Mouse (Mus musculus) T-helper 2 cell (primary cell): Measurements from ENCODE around the gene Mipep.

Experiments
- in situ Hi-C: fragments of 300-600 bp; cut with MboI, MseI; formaldehyde crosslinking; loops from one replicate; pipeline ENCODE4 v1.15.1; 2025; ENCODE audit warnings: high pct_unique_total_duplicates

Gene Mipep

GRCm38 (mm10) chr14:60799762-60800728 lies 15.7 kb downstream of the Mipep start:
- in situ Hi-C loops: loop anchor here (5.0 to 10.0 kb wide), 3 partner anchors 122 to 312 kb away; no protein-coding TSS in a partner anchor

- in situ Hi-C loops: loop anchor here (10.0 kb wide), 1 partner anchor 183 kb away; no protein-coding TSS in a partner anchor
Observed at GRCm38 (mm10) chr14:60802026-60802425, 17.7 kb downstream of the Mipep start.

- in situ Hi-C loops: loop anchor here (10.0 kb wide), 1 partner anchor 180 kb away; no protein-coding TSS in a partner anchor
Observed at GRCm38 (mm10) chr14:60804978-60805377, 20.6 kb downstream of the Mipep start.

GRCm38 (mm10) chr14:60805871-60806270 lies 21.5 kb downstream of the Mipep start:
- in situ Hi-C loops: loop anchor here (10.0 kb wide), 1 partner anchor 179 kb away; no protein-coding TSS in a partner anchor

- in situ Hi-C loops: loop anchor here (10.0 kb wide), 1 partner anchor 178 kb away; no protein-coding TSS in a partner anchor
Observed at GRCm38 (mm10) chr14:60806891-60807344, 22.5 kb downstream of the Mipep start.

GRCm38 (mm10) chr14:60809881-60810280 lies 25.5 kb downstream of the Mipep start:
- in situ Hi-C loops: loop anchor here (10.0 kb wide), 1 partner anchor 175 kb away; no protein-coding TSS in a partner anchor

- in situ Hi-C loops: no loop called here
Observed at GRCm38 (mm10) chr14:60811547-60811946, 27.2 kb downstream of the Mipep start.

GRCm38 (mm10) chr14:60815098-60815497 lies 30.7 kb downstream of the Mipep start:
- in situ Hi-C loops: no loop called here

GRCm38 (mm10) chr14:60818045-60818444 lies 33.7 kb downstream of the Mipep start:
- in situ Hi-C loops: no loop called here

- in situ Hi-C loops: no loop called here
Observed at GRCm38 (mm10) chr14:60830096-60830495, 45.7 kb downstream of the Mipep start.

GRCm38 (mm10) chr14:60836709-60837108 lies 52.3 kb downstream of the Mipep start:
- in situ Hi-C loops: loop anchor here (5.0 kb wide), 1 partner anchor 71 kb away; no protein-coding TSS in a partner anchor

GRCm38 (mm10) chr14:60839654-60840053 lies 55.3 kb downstream of the Mipep start:
- in situ Hi-C loops: loop anchor here (5.0 to 10.0 kb wide), 2 partner anchors 68 to 785 kb away; no protein-coding TSS in a partner anchor

- in situ Hi-C loops: loop anchor here (10.0 kb wide), 1 partner anchor 787 kb away; no protein-coding TSS in a partner anchor
Observed at GRCm38 (mm10) chr14:60841977-60842659, 57.7 kb downstream of the Mipep start.

- in situ Hi-C loops: loop anchor here (10.0 kb wide), 1 partner anchor 789 kb away; no protein-coding TSS in a partner anchor
Observed at GRCm38 (mm10) chr14:60843596-60843995, 59.2 kb downstream of the Mipep start.

GRCm38 (mm10) chr14:60845261-60846045 lies 61.1 kb downstream of the Mipep start:
- in situ Hi-C loops: loop anchor here (10.0 kb wide), 1 partner anchor 791 kb away; no protein-coding TSS in a partner anchor

GRCm38 (mm10) chr14:60846174-60846573 lies 61.8 kb downstream of the Mipep start:
- in situ Hi-C loops: loop anchor here (10.0 kb wide), 1 partner anchor 791 kb away; no protein-coding TSS in a partner anchor

GRCm38 (mm10) chr14:60848194-60848593 lies 63.8 kb downstream of the Mipep start:
- in situ Hi-C loops: loop anchor here (10.0 kb wide), 1 partner anchor 793 kb away; no protein-coding TSS in a partner anchor

- in situ Hi-C loops: no loop called here
Observed at GRCm38 (mm10) chr14:60850101-60850500, 65.7 kb downstream of the Mipep start.

GRCm38 (mm10) chr14:60851632-60852031 lies 67.3 kb downstream of the Mipep start:
- in situ Hi-C loops: no loop called here

- in situ Hi-C loops: no loop called here
Observed at GRCm38 (mm10) chr14:60856199-60856912, 72.0 kb downstream of the Mipep start.
